Mouse (Mus musculus) E14TG2a.4 (cell line): Measurements from ENCODE around the gene Sycp2.

ENCODE experiments used
- CTCF ChIP-seq: conservative IDR thresholded peaks from 2 replicates; pipeline ENCODE4 v1.5.1; 2014; ENCODE audit warnings: low read length
- NANOG ChIP-seq: IDR thresholded peaks from 2 replicates; pipeline ENCODE4 v1.6.1; 2014; ENCODE audit warnings: borderline replicate concordance, low read length, mixed read lengths
- POU5F1 ChIP-seq: IDR thresholded peaks from 2 replicates; pipeline ENCODE4 v1.6.1; 2014; ENCODE audit warnings: low read length, borderline replicate concordance

GRCm38 (mm10) chr2:178422186-178422585 lies 14.7 kb upstream of the Sycp2 start:
- TF ChIP-seq CTCF (no peak), POU5F1 (no peak), NANOG (no peak)
